Mouse (Mus musculus): ENCODE data around the gene Becn1. TPM values are rescaled to one million over a fixed set of nuclear protein-coding genes. Genes with fewer than 3 reads are reported as not detected.
A peak's percentile ranks its signal among the peaks of the same experiment; 100 is the strongest.

The Becn1 gene
- total and polyA plus RNA-seq, 3 experiments, result 122 to 167 TPM; not detected in 1

DNA sequence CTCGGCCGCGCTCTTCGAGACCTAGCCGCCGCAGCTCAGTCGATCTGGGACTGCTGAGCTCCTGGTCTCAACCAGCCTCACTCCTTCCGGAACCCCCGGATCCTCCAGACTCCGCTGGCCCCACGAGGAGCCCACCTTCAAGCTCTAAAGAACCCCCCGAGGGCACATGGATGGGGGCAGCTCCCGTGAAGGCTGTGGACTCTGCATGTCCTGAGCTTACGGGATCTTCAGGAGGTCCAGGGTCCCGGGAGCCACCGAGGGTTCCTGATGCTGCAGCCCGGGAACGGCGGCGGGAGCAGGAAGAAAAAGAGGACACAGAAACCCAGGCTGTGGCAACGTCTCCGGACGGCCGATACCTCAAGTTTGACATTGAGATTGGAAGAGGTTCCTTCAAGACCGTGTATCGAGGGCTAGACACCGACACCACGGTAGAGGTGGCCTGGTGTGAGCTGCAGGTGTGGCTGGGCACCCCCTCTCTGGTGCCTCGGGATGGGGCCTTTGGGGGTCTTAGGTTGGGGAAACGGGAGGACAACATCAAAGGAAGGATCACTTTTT lies 41.2 kb downstream of the Becn1 start:
- H3K79me2 ChIP-seq (ENCODE audit: control insufficient read depth, insufficient read depth, low read length, poor library complexity), result peaks cover 3% of the 10 kb centered on the region; the same call in 1 of the 2 replicates
- H3K4me3 ChIP-seq (ENCODE audit: control insufficient read depth in 1 of 2, insufficient read depth in 1 of 2, low read depth in 2 of 2, low read length in 2 of 2), result peak overlapping the region; percentile 72 to 80
- peak; percentile 43 for DNase-seq (ENCODE audit: low read depth, low spot score)
- peaks cover 0 to 10% of the 10 kb centered on the region in 2 experiments; a peak in 2 of 4 replicates for H3K36me3 ChIP-seq (ENCODE audit: control insufficient read depth in 1 of 2, insufficient read depth in 2 of 2, low read length in 2 of 2)
- H3K27me3 ChIP-seq (ENCODE audit: control insufficient read depth in 1 of 2, insufficient read depth in 2 of 2, low read length in 2 of 2), result no peaks in the 10 kb centered on the region; a peak in 1 of 4 replicates
- peak overlapping the region; percentile 80 for H3K9ac ChIP-seq (ENCODE audit: control insufficient read depth, low read depth, low read length, poor library complexity, severe bottlenecking)
- peak overlapping the region; percentile 23; the same call in 1 of the 2 replicates for H3K27ac ChIP-seq (ENCODE audit: control insufficient read depth, low read depth, low read length)
- no peak for TF ChIP-seq RCOR1 (IDR thresholded peaks at IDR 0.05; ENCODE audit: low read depth, low read length)
- no peak for TF ChIP-seq E2F4 (IDR thresholded peaks at IDR 0.05; ENCODE audit: borderline replicate concordance, low read depth, low read length)
- no peak for TF ChIP-seq MAZ (IDR thresholded peaks at IDR 0.05; ENCODE audit: low read depth, low read length)
- no peak for TF ChIP-seq MYB (IDR thresholded peaks at IDR 0.05; ENCODE audit: low read depth, low read length)
- no peak for TF ChIP-seq ELF1 (IDR thresholded peaks at IDR 0.05; ENCODE audit: low read depth, low read length)
- TF ChIP-seq POLR2A (IDR thresholded peaks at IDR 0.05; ENCODE audit: control insufficient read depth in 1 of 2, insufficient read depth in 1 of 2, low read depth in 1 of 2, low read length in 2 of 2, poor library complexity in 1 of 2), result 0 out of 4 replicates have a peak, but pooled peaks of 1 of the 2 experiments have one; percentile 4
- no peak for TF ChIP-seq MAFK (IDR thresholded peaks at IDR 0.05; ENCODE audit: borderline replicate concordance, low read depth, low read length)
- H3K9me3 ChIP-seq (replicated peaks; ENCODE audit: insufficient read depth, low read length), result no peaks in the 10 kb centered on the region
- peaks cover 3 to 20% of the 10 kb centered on the region in 2 experiments; a peak in 3 of 4 replicates for H3K4me1 ChIP-seq (ENCODE audit: control insufficient read depth in 1 of 2, insufficient read depth in 2 of 2, low read length in 2 of 2)

DNA sequence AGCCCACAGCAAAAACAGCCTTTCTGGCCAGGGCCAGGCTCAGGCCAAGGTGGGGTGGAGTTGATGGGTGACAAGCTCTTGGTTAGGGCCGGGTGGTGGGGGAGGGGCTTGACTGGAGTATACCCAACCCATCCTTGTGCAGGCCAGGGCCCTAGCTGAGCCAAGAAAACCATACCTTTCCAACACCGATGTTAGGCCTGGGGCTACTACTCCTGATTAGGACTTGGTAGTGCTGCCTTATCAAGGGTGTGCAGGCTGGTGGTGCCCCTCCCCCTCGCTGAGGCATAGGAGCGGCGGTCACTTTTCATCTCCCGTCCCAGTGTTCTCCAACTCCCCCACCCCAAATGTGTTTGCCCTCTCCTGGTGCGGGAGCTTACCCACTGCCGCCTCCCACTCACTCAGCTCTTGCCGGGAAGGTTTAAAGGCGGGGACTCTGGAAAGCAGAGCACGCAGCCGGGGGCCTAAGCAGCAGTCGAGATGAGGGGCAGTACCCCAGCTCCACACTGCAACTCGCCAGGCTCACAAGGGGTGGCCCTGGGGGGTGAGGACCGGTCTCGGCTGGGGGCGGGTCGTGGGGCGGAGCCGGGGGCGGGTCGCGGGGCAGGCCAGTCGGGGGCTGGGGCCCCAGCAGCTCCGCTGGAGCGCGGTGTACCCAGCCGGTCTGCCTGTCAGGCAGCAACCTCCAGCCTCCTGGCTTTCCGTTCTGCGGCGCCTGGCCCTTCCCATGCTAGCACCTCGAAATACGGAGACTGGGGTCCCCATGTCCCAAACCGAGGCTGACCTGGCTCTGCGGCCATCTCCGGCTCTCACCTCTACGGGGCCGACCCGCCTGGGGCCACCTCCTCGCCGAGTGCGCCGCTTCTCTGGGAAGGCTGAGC lies 41.9 kb downstream of the Becn1 start, which contains the start of gene Wnk4:
Gene Wnk4, plus strand, starts transcription at position 620 of the 878 bp plus-strand sequence.
- H3K36me3 ChIP-seq (ENCODE audit: control insufficient read depth in 1 of 2, insufficient read depth in 2 of 2, low read length in 2 of 2), result peaks cover 0 to 10% of the 10 kb centered on the region in 2 experiments; a peak in 2 of 4 replicates
- H3K4me1 ChIP-seq (ENCODE audit: control insufficient read depth in 1 of 2, insufficient read depth in 2 of 2, low read length in 2 of 2), result peaks cover 3 to 20% of the 10 kb centered on the region in 2 experiments; a peak in 3 of 4 replicates
- no peaks in the 10 kb centered on the region for H3K9me3 ChIP-seq (replicated peaks; ENCODE audit: insufficient read depth, low read length)
- H3K79me2 ChIP-seq (ENCODE audit: control insufficient read depth, insufficient read depth, low read length, poor library complexity), result peaks cover 3% of the 10 kb centered on the region; the same call in 1 of the 2 replicates
- peak within 1 kb of the TSS; percentile 23 for H3K27ac ChIP-seq (ENCODE audit: control insufficient read depth, low read depth, low read length)
- peak; percentile 78 for DNase-seq (ENCODE audit: low read depth, low spot score)
- no peaks in the 10 kb centered on the region; a peak in 1 of 4 replicates for H3K27me3 ChIP-seq (ENCODE audit: control insufficient read depth in 1 of 2, insufficient read depth in 2 of 2, low read length in 2 of 2)
- peak within 1 kb of the TSS; percentile 72 to 80 for H3K4me3 ChIP-seq (ENCODE audit: control insufficient read depth in 1 of 2, insufficient read depth in 1 of 2, low read depth in 2 of 2, low read length in 2 of 2)
- peak within 1 kb of the TSS; percentile 80 for H3K9ac ChIP-seq (ENCODE audit: control insufficient read depth, low read depth, low read length, poor library complexity, severe bottlenecking)
- TF ChIP-seq CHD2 (IDR thresholded peaks at IDR 0.05; ENCODE audit: low read length), result peak; percentile 68
- peak; percentile 51 to 58; a peak in 2 of 4 replicates for TF ChIP-seq POLR2A (IDR thresholded peaks at IDR 0.05; ENCODE audit: control insufficient read depth in 1 of 2, insufficient read depth in 1 of 2, low read depth in 1 of 2, low read length in 2 of 2, poor library complexity in 1 of 2)
- TF ChIP-seq SIN3A (IDR thresholded peaks at IDR 0.05; ENCODE audit: low read length), result peak; percentile 53
- no peak for TF ChIP-seq MAFK (IDR thresholded peaks at IDR 0.05; ENCODE audit: borderline replicate concordance, low read depth, low read length)
- TF ChIP-seq USF2 (IDR thresholded peaks at IDR 0.05; ENCODE audit: borderline replicate concordance in 1 of 2, insufficient read depth in 1 of 2, low read depth in 1 of 2, low read length in 2 of 2), result no peak
- no peak for TF ChIP-seq ZKSCAN1 (IDR thresholded peaks at IDR 0.05; ENCODE audit: low read depth, low read length)
- TF ChIP-seq TAL1 (IDR thresholded peaks at IDR 0.05; ENCODE audit: low read length), result peak; percentile 93
- no peak for TF ChIP-seq ELF1 (IDR thresholded peaks at IDR 0.05; ENCODE audit: low read depth, low read length)
- peak; percentile 63 for TF ChIP-seq RCOR1 (IDR thresholded peaks at IDR 0.05; ENCODE audit: low read depth, low read length)
- no peak; the same call in 1 of the 2 replicates for TF ChIP-seq POLR2AphosphoS5 (IDR thresholded peaks at IDR 0.05; ENCODE audit: borderline replicate concordance, low read depth, low read length)
- no peak for TF ChIP-seq MYC (IDR thresholded peaks at IDR 0.05; ENCODE audit: low read depth, low read length)
- peak; percentile 89 for TF ChIP-seq TCF12 (IDR thresholded peaks at IDR 0.05; ENCODE audit: low read depth, low read length)
- TF ChIP-seq HCFC1 (IDR thresholded peaks at IDR 0.05; ENCODE audit: low read depth, low read length), result peak; percentile 58
- no peak for TF ChIP-seq E2F4 (IDR thresholded peaks at IDR 0.05; ENCODE audit: borderline replicate concordance, low read depth, low read length)
- peak; percentile 85 for TF ChIP-seq GATA1 (IDR thresholded peaks at IDR 0.05; ENCODE audit: low read depth, low read length)
- TF ChIP-seq BHLHE40 (IDR thresholded peaks at IDR 0.05; ENCODE audit: borderline replicate concordance, low read depth, low read length), result no peak
- peak; percentile 75 for TF ChIP-seq MAZ (IDR thresholded peaks at IDR 0.05; ENCODE audit: low read depth, low read length)
- TF ChIP-seq CHD1 (IDR thresholded peaks at IDR 0.05; ENCODE audit: low read depth, low read length), result no peak
- TF ChIP-seq UBTF (IDR thresholded peaks at IDR 0.05; ENCODE audit: borderline replicate concordance, insufficient read depth, low read depth, low read length), result no peak
- TF ChIP-seq TBP (IDR thresholded peaks at IDR 0.05; ENCODE audit: low read depth, low read length), result no peak
- TF ChIP-seq MEF2A (IDR thresholded peaks at IDR 0.05; ENCODE audit: extremely low read depth, insufficient replicate concordance, low read depth, low read length, poor library complexity, severe bottlenecking), result no peak
- no peak for TF ChIP-seq ZNF384 (IDR thresholded peaks at IDR 0.05; ENCODE audit: low read depth, low read length)
- no peak; the same call in 1 of the 2 replicates for TF ChIP-seq MXI1 (IDR thresholded peaks at IDR 0.05; ENCODE audit: low read depth, low read length)
- no peak for TF ChIP-seq JUND (IDR thresholded peaks at IDR 0.05; ENCODE audit: low read depth, low read length)
- TF ChIP-seq CTCF (IDR thresholded peaks at IDR 0.05 in 2 of 3, conservative IDR thresholded peaks at IDR 0.05 in 1 of 3; ENCODE audit: control insufficient read depth in 1 of 3, insufficient read depth in 1 of 3, low read depth in 2 of 3, low read length in 3 of 3, poor library complexity in 1 of 3, severe bottlenecking in 1 of 3), result no peak
